Mouse (Mus musculus): ENCODE results near the gene Slit3. TPM values are rescaled to one million over a fixed set of nuclear protein-coding genes. Genes with fewer than 3 reads are reported as not detected.
A peak's percentile ranks its signal among the peaks of the same experiment; 100 is the strongest.

Slit3 gene
- polyA plus RNA-seq, 1 experiment from 2014 or later: 22.2 TPM

GRCm38 (mm10) chr11:35110784-35111183, 10.2 kb upstream of the Slit3 start:
- Histone ChIP-seq H3K27me3 (ENCODE audit: insufficient read depth, poor library complexity, severe bottlenecking) (no peaks in the 10 kb centered on the region), H3K4me1 (peaks cover 6% of the 10 kb centered on the region), H3K36me3 (no peaks in the 10 kb centered on the region), H3K9me3 (no peaks in the 10 kb centered on the region), H3K4me3 (no peak overlapping the region), H3K27ac (no peak overlapping the region)
- DNase-seq (ENCODE audit: low spot score): peak; percentile 47
- WGBS: 56% methylated on average over 2 of the region's 2 CpGs

GRCm38 (mm10) chr11:35113290-35113689, 7.7 kb upstream of the Slit3 start:
- H3K4me1 ChIP-seq: peaks cover 6% of the 10 kb centered on the region
- no peak overlapping the region for H3K27ac ChIP-seq
- no peak overlapping the region for H3K4me3 ChIP-seq
- no peaks in the 10 kb centered on the region for H3K36me3 ChIP-seq
- H3K9me3 ChIP-seq: no peaks in the 10 kb centered on the region
- peak; percentile 50 for DNase-seq (ENCODE audit: low spot score)
- H3K27me3 ChIP-seq (ENCODE audit: insufficient read depth, poor library complexity, severe bottlenecking): no peaks in the 10 kb centered on the region
- 70% methylated on average over 1 of the region's 1 CpGs for WGBS

- no peak for DNase-seq (ENCODE audit: low spot score)
- no peak overlapping the region for H3K4me3 ChIP-seq
- H3K9me3 ChIP-seq: no peaks in the 10 kb centered on the region
- no peak overlapping the region for H3K27ac ChIP-seq
- H3K36me3 ChIP-seq: no peaks in the 10 kb centered on the region
- H3K4me1 ChIP-seq: peaks cover 29% of the 10 kb centered on the region
- H3K27me3 ChIP-seq (ENCODE audit: insufficient read depth, poor library complexity, severe bottlenecking): peaks cover 6% of the 10 kb centered on the region
- WGBS: 73% methylated on average over 3 of the region's 3 CpGs
These were observed 4.6 kb upstream of the Slit3 start for GRCm38 (mm10) chr11:35116436-35116835.

- Histone ChIP-seq H3K4me3 (no peak overlapping the region), H3K9me3 (no peaks in the 10 kb centered on the region), H3K27me3 (ENCODE audit: insufficient read depth, poor library complexity, severe bottlenecking) (peaks cover 7% of the 10 kb centered on the region), H3K27ac (no peak overlapping the region), H3K4me1 (peaks cover 34% of the 10 kb centered on the region), H3K36me3 (no peaks in the 10 kb centered on the region)
- DNase-seq (ENCODE audit: low spot score): peak; percentile 54
- WGBS: 79% methylated on average over 3 of the region's 3 CpGs
These were observed 3.2 kb upstream of the Slit3 start for GRCm38 (mm10) chr11:35117871-35118270.

- Histone ChIP-seq H3K36me3 (no peaks in the 10 kb centered on the region), H3K4me1 (peaks cover 38% of the 10 kb centered on the region), H3K9me3 (no peaks in the 10 kb centered on the region), H3K27ac (peak overlapping the region; percentile 62; the same call in 1 of the 2 replicates), H3K4me3 (no peak overlapping the region), H3K27me3 (ENCODE audit: insufficient read depth, poor library complexity, severe bottlenecking) (peaks cover 7% of the 10 kb centered on the region)
- peak; percentile 61 for DNase-seq (ENCODE audit: low spot score)
- WGBS: 62% methylated on average over 6 of the region's 6 CpGs
These were observed 2.3 kb upstream of the Slit3 start for GRCm38 (mm10) chr11:35118731-35119130.

GRCm38 (mm10) chr11:35119360-35119759, 1.7 kb upstream of the Slit3 start:
- WGBS: 8% methylated on average over 6 of the region's 6 CpGs
- peak overlapping the region; percentile 62 for H3K27ac ChIP-seq
- no peaks in the 10 kb centered on the region for H3K36me3 ChIP-seq
- H3K9me3 ChIP-seq: no peaks in the 10 kb centered on the region
- H3K27me3 ChIP-seq (ENCODE audit: insufficient read depth, poor library complexity, severe bottlenecking): peaks cover 7% of the 10 kb centered on the region
- H3K4me3 ChIP-seq: no peak overlapping the region
- H3K4me1 ChIP-seq: peaks cover 44% of the 10 kb centered on the region
- peak; percentile 85 for DNase-seq (ENCODE audit: low spot score)

- WGBS: 36% methylated on average over 5 of the region's 5 CpGs
- Histone ChIP-seq H3K36me3 (no peaks in the 10 kb centered on the region), H3K4me1 (peaks cover 51% of the 10 kb centered on the region), H3K27me3 (ENCODE audit: insufficient read depth, poor library complexity, severe bottlenecking) (peaks cover 7% of the 10 kb centered on the region), H3K4me3 (no peak overlapping the region; the same call in 1 of the 2 replicates), H3K27ac (no peak overlapping the region), H3K9me3 (no peaks in the 10 kb centered on the region)
- peak; percentile 75 for DNase-seq (ENCODE audit: low spot score)
These were observed 948 bp upstream of the Slit3 start for GRCm38 (mm10) chr11:35120076-35120475.

- 1% methylated on average over 27 of the region's 27 CpGs for WGBS
- Histone ChIP-seq H3K4me3 (peak overlapping the region; percentile 90), H3K4me1 (peaks cover 58% of the 10 kb centered on the region), H3K27ac (peak overlapping the region; percentile 91), H3K36me3 (no peaks in the 10 kb centered on the region), H3K27me3 (ENCODE audit: insufficient read depth, poor library complexity, severe bottlenecking) (peaks cover 7% of the 10 kb centered on the region), H3K9me3 (no peaks in the 10 kb centered on the region)
- no peak for DNase-seq (ENCODE audit: low spot score)
These were observed 561 bp downstream of the Slit3 start for GRCm38 (mm10) chr11:35121611-35121959.

- peaks cover 7% of the 10 kb centered on the region for H3K27me3 ChIP-seq (ENCODE audit: insufficient read depth, poor library complexity, severe bottlenecking)
- peak overlapping the region; percentile 90 for H3K4me3 ChIP-seq
- H3K36me3 ChIP-seq: no peaks in the 10 kb centered on the region
- DNase-seq (ENCODE audit: low spot score): peak; percentile 71
- H3K27ac ChIP-seq: peak overlapping the region; percentile 91
- WGBS: 1% methylated on average over 23 of the region's 23 CpGs
- no peaks in the 10 kb centered on the region for H3K9me3 ChIP-seq
- peaks cover 58% of the 10 kb centered on the region for H3K4me1 ChIP-seq
These were observed 1.2 kb downstream of the Slit3 start for GRCm38 (mm10) chr11:35122091-35122811.

- Histone ChIP-seq H3K4me1 (peaks cover 47% of the 10 kb centered on the region), H3K27me3 (ENCODE audit: insufficient read depth, poor library complexity, severe bottlenecking) (peaks cover 7% of the 10 kb centered on the region), H3K9me3 (no peaks in the 10 kb centered on the region), H3K4me3 (peak overlapping the region; percentile 15; the same call in 1 of the 2 replicates), H3K36me3 (no peaks in the 10 kb centered on the region), H3K27ac (no peak overlapping the region)
- WGBS: 60% methylated on average over 17 of the region's 17 CpGs
- no peak for DNase-seq (ENCODE audit: low spot score)
These were observed 3.6 kb downstream of the Slit3 start for GRCm38 (mm10) chr11:35124489-35125107.

- Histone ChIP-seq H3K4me3 (no peak overlapping the region), H3K36me3 (no peaks in the 10 kb centered on the region), H3K27ac (no peak overlapping the region), H3K9me3 (no peaks in the 10 kb centered on the region), H3K4me1 (peaks cover 42% of the 10 kb centered on the region), H3K27me3 (ENCODE audit: insufficient read depth, poor library complexity, severe bottlenecking) (peaks cover 7% of the 10 kb centered on the region)
- 50% methylated on average over 10 of the region's 10 CpGs for WGBS
- no peak for DNase-seq (ENCODE audit: low spot score)
These were observed 4.1 kb downstream of the Slit3 start for GRCm38 (mm10) chr11:35125108-35125490.

GRCm38 (mm10) chr11:35131740-35132139, 10.7 kb downstream of the Slit3 start:
- Histone ChIP-seq H3K4me1 (no peaks in the 10 kb centered on the region), H3K4me3 (no peak overlapping the region), H3K27ac (no peak overlapping the region), H3K27me3 (ENCODE audit: insufficient read depth, poor library complexity, severe bottlenecking) (no peaks in the 10 kb centered on the region), H3K36me3 (no peaks in the 10 kb centered on the region), H3K9me3 (no peaks in the 10 kb centered on the region)
- DNase-seq (ENCODE audit: low spot score): no peak
- WGBS: 77% methylated on average over 5 of the region's 5 CpGs

- H3K27me3 ChIP-seq (ENCODE audit: insufficient read depth, poor library complexity, severe bottlenecking): no peaks in the 10 kb centered on the region
- H3K36me3 ChIP-seq: no peaks in the 10 kb centered on the region
- DNase-seq (ENCODE audit: low spot score): no peak
- H3K9me3 ChIP-seq: no peaks in the 10 kb centered on the region
- H3K4me3 ChIP-seq: no peak overlapping the region
- no peak overlapping the region for H3K27ac ChIP-seq
- 83% methylated on average over 9 of the region's 9 CpGs for WGBS
- no peaks in the 10 kb centered on the region for H3K4me1 ChIP-seq
These were observed 15.6 kb downstream of the Slit3 start for GRCm38 (mm10) chr11:35136625-35137024.
